Mouse (Mus musculus) testis, adult 2 months (tissue): ENCODE data around the gene Glipr1l1. TPM values are rescaled to one million over a fixed set of nuclear protein-coding genes. Genes with fewer than 3 reads are reported as not detected.
"Not testable (repeated sequence)": the region's sequence is repeated elsewhere in the genome, so short reads cannot be mapped to it uniquely, and the experiment has no call there.

Experiments used
- H3K27ac ChIP-seq: fragments of 200-500 bp; 2 replicates; pipeline ENCODE4 v1.5.1; 2012; ENCODE audit warnings: low read depth, low read length; ENCODE audit not compliant: control insufficient read depth, insufficient read depth
- H3K27me3 ChIP-seq: fragments of 200-500 bp; 2 replicates; pipeline ENCODE4 v1.6.1; 2012; ENCODE audit warnings: mild to moderate bottlenecking, low read length, moderate library complexity; ENCODE audit not compliant: control insufficient read depth, insufficient read depth
- H3K36me3 ChIP-seq: fragments of 200-500 bp; 2 replicates; pipeline ENCODE4 v1.6.1; 2012; ENCODE audit warnings: mild to moderate bottlenecking, low read length; ENCODE audit not compliant: control insufficient read depth, insufficient read depth
- H3K4me1 ChIP-seq: fragments of 200-500 bp; 2 replicates; pipeline ENCODE4 v1.6.1; 2012; ENCODE audit warnings: low read length; ENCODE audit not compliant: control insufficient read depth, insufficient read depth
- H3K4me3 ChIP-seq: fragments of 200-500 bp; 2 replicates; pipeline ENCODE4 v1.5.1; 2012; ENCODE audit warnings: low read depth, mild to moderate bottlenecking, low read length, moderate library complexity, mixed read lengths; ENCODE audit not compliant: control insufficient read depth
- CTCF ChIP-seq: fragments of 200-500 bp; IDR thresholded peaks from 2 replicates; pipeline ENCODE4 v1.5.1; 2012; ENCODE audit warnings: low read depth, mild to moderate bottlenecking, inconsistent platforms, low read length, moderate library complexity; ENCODE audit not compliant: control insufficient read depth, insufficient read depth, insufficient replicate concordance
- POLR2A ChIP-seq: fragments of 200-500 bp; IDR thresholded peaks from 2 replicates; pipeline ENCODE4 v1.6.1; 2012; ENCODE audit warnings: low read depth, mild to moderate bottlenecking, inconsistent platforms, low read length, moderate library complexity; ENCODE audit not compliant: control insufficient read depth
- polyA plus RNA-seq: library from polyadenylated mRNA; depleted of rRNA; stranded (reverse); fragments of >200 nt; gene quantifications from 2 replicates; pipeline ENCODE4 v1.2.3, GENCODE M21; 2012; rRNA removed

Glipr1l1 gene
- 70.8 and 96.4 TPM in 2 replicates for polyA plus RNA-seq

DNA sequence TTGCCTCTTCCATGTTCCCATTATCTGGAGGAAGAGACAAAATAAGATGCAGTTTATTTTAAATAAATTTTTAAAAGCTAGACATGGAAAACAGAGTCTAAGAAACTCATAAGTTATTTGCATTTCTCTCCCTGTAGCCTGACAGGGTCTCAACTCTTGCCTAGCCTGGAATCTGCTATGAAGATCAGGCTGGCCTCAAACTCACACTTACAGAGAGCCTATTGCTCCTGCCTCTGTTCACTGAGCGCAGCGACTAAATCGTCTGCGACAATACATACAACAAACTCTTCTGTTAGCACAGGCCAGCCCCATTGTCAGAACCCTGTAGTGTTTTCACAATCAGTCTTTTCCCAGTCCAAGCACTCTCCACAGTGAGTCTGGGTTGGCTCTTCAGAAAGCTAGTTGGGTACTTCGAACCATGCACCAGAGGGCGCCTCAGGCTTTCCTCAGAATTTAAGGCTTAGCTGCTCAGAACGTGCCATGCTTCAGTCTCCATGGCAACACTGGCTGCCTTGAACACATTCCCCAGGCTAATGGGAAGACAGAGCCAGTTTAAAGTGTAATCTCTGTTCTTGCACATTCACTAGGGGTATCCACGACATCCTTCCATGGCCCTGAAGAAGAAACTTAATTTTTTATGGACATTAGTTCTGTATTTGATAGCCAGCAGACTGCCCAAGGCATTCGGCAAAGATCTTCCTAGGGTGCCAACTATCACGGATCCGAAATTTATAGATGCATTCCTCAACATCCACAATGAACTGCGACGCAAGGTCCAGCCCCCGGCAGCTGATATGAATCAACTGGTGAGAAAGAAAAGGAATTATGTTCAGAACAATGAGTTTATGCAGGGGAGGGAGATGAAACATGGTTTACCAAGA is at the start of gene Glipr1l1:
Glipr1l1 (plus strand) TSS at position 488 of the 881 bp plus-strand sequence.
- Histone ChIP-seq H3K36me3 (no peaks in the 10 kb centered on the region), H3K4me3 (peak within 1 kb of the TSS; percentile 72), H3K27ac (no peak within 1 kb of the TSS), H3K4me1 (no peaks in the 10 kb centered on the region), H3K27me3 (no peaks in the 10 kb centered on the region)
- TF ChIP-seq POLR2A (peak; percentile 40; the same call in 1 of the 2 replicates), CTCF (peak; percentile 25; the same call in 1 of the 2 replicates)

DNA sequence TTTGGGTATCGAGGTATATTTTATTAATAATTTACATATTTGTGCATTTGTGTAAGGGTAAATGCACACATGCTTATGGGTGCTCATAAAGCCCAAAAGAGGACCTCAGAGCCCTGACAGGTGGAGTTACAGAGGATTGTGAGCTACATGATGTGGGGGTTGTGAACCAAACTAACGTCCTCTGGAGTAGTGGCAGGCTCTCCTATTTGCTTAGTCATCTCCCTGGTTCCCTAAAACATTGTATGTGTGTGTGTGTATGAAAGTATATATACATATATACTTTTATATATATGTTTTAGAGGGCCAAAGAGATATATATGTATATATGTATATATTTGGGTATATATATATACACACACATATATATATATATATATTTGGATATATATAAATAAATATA is 36.4 kb upstream of the Glipr1l1 start:
- H3K27ac ChIP-seq, result no peak overlapping the region
- no peaks in the 10 kb centered on the region for H3K27me3 ChIP-seq
- no peak for TF ChIP-seq CTCF
- no peak for TF ChIP-seq POLR2A
- H3K36me3 ChIP-seq, result no peaks in the 10 kb centered on the region
- no peak overlapping the region for H3K4me3 ChIP-seq
- H3K4me1 ChIP-seq, result no peaks in the 10 kb centered on the region

DNA sequence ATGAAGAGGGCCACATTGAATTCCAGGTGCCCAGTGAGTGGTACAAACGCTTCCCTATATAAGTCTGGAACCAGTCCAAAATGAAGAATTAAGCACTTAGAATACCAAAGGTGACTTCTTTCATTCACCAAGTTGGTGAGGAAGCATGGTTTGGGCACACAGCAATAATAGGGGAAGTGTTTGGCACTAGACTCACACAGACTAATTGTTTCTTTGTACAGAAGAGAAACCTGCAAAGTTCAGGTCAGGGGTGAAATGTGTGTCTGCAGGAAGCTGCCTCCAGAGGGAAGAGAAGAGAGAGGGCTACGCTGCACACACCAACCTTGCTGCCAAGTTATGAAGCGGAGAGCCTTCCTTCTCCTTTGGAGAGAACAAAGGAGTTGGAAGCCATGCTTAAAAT is 31.3 kb upstream of the Glipr1l1 start:
- H3K27ac ChIP-seq, H3K36me3 ChIP-seq, H3K27me3 ChIP-seq, H3K4me1 ChIP-seq, H3K4me3 ChIP-seq: not testable (repeated sequence)

- H3K27me3 ChIP-seq, H3K4me3 ChIP-seq, H3K36me3 ChIP-seq, H3K27ac ChIP-seq, H3K4me1 ChIP-seq: not testable (repeated sequence)
These were observed 16.5 kb upstream of the Glipr1l1 start for GRCm38 (mm10) chr10:112043523-112043922.

GRCm38 (mm10) chr10:112044283-112044682 is 15.7 kb upstream of the Glipr1l1 start:
- not testable (repeated sequence) for H3K4me1 ChIP-seq, H3K4me3 ChIP-seq, H3K27ac ChIP-seq, H3K27me3 ChIP-seq, H3K36me3 ChIP-seq

GRCm38 (mm10) chr10:112051220-112051619 is 8.8 kb upstream of the Glipr1l1 start:
- TF ChIP-seq CTCF, result no peak
- TF ChIP-seq POLR2A, result no peak
- Histone ChIP-seq H3K27me3 (no peaks in the 10 kb centered on the region), H3K4me3 (no peak overlapping the region), H3K27ac (no peak overlapping the region), H3K4me1 (no peaks in the 10 kb centered on the region), H3K36me3 (no peaks in the 10 kb centered on the region)

GRCm38 (mm10) chr10:112051956-112052355 is 8.0 kb upstream of the Glipr1l1 start:
- H3K36me3 ChIP-seq, H3K27me3 ChIP-seq, H3K27ac ChIP-seq, H3K4me3 ChIP-seq, H3K4me1 ChIP-seq: not testable (repeated sequence)

GRCm38 (mm10) chr10:112060583-112060934 is 570 bp downstream of the Glipr1l1 start:
- not testable (repeated sequence) for H3K4me1 ChIP-seq, H3K27ac ChIP-seq, H3K27me3 ChIP-seq, H3K36me3 ChIP-seq
- peak overlapping the region; percentile 51; the same call in 1 of the 2 replicates for H3K4me3 ChIP-seq
